Mouse (Mus musculus) liver, embryonic 13.5 days (tissue): ENCODE measurements around the gene Mphosph8. TPM values are rescaled to one million over a fixed set of nuclear protein-coding genes. Genes with fewer than 3 reads are reported as not detected.
A peak's percentile ranks its signal among the peaks of the same experiment; 100 is the strongest.

Experiments
- ATAC-seq: fragments of 200-750 bp; cut with Nextera tagmentation; 2 replicates; pipeline ENCODE4 v1.8.0; 2017; ENCODE audit warnings: low read depth, mild to moderate bottlenecking, moderate number of reproducible peaks, moderate library complexity
- DNase-seq: peaks from one replicate; pipeline ENCODE4 v3.0.0; 2022
- H3K27ac ChIP-seq: fragments of 300-500 bp; sonication (generic); 2 replicates; pipeline ENCODE4 v1.5.1; 2015; ENCODE audit warnings: moderate library complexity, mild to moderate bottlenecking, inconsistent platforms
- H3K27me3 ChIP-seq: fragments of 300-500 bp; sonication (generic); 2 replicates; pipeline ENCODE4 v1.6.1; 2015; ENCODE audit warnings: mild to moderate bottlenecking, inconsistent platforms
- H3K36me3 ChIP-seq: fragments of 300-500 bp; sonication (generic); 2 replicates; pipeline ENCODE4 v1.6.1; 2015; ENCODE audit warnings: mild to moderate bottlenecking, inconsistent platforms
- H3K4me1 ChIP-seq: fragments of 300-500 bp; sonication (generic); replicated peaks from 2 replicates; pipeline ENCODE4 v1.6.1; 2015; ENCODE audit warnings: inconsistent platforms
- H3K4me2 ChIP-seq: fragments of 300-500 bp; sonication (generic); 2 replicates; pipeline ENCODE4 v1.6.1; 2015; ENCODE audit warnings: inconsistent platforms, mild to moderate bottlenecking, moderate library complexity
- H3K4me3 ChIP-seq: fragments of 300-500 bp; sonication (generic); replicated peaks from 2 replicates; pipeline ENCODE4 v1.5.1; 2015; ENCODE audit warnings: mild to moderate bottlenecking, inconsistent platforms
- H3K9ac ChIP-seq: fragments of 300-500 bp; sonication (generic); 2 replicates; pipeline ENCODE4 v1.6.1; 2015; ENCODE audit warnings: mild to moderate bottlenecking, inconsistent platforms
- H3K9me3 ChIP-seq: fragments of 300-500 bp; sonication (generic); replicated peaks from 2 replicates; pipeline ENCODE4 v1.6.1; 2016; ENCODE audit warnings: inconsistent platforms
- WGBS: fragments of 180-500 bp; shearing (Covaris S2); methylation state at CpG from one replicate; pipeline ENCODE4 v1.1.7; 2015; ENCODE audit not compliant: insufficient replicate concordance; 5-methylcytosine and 5-hydroxymethylcytosine counted together
- polyA plus RNA-seq: library from polyadenylated mRNA; unstranded; fragments of >200 nt; fragmentation: Nextera tagmentation; extraction: Ambion mirVana; gene quantifications from 2 replicates; pipeline ENCODE4 v1.2.1, GENCODE M21; 2015

The Mphosph8 gene
- 15.4 and 16.2 TPM in 2 replicates for polyA plus RNA-seq

DNA sequence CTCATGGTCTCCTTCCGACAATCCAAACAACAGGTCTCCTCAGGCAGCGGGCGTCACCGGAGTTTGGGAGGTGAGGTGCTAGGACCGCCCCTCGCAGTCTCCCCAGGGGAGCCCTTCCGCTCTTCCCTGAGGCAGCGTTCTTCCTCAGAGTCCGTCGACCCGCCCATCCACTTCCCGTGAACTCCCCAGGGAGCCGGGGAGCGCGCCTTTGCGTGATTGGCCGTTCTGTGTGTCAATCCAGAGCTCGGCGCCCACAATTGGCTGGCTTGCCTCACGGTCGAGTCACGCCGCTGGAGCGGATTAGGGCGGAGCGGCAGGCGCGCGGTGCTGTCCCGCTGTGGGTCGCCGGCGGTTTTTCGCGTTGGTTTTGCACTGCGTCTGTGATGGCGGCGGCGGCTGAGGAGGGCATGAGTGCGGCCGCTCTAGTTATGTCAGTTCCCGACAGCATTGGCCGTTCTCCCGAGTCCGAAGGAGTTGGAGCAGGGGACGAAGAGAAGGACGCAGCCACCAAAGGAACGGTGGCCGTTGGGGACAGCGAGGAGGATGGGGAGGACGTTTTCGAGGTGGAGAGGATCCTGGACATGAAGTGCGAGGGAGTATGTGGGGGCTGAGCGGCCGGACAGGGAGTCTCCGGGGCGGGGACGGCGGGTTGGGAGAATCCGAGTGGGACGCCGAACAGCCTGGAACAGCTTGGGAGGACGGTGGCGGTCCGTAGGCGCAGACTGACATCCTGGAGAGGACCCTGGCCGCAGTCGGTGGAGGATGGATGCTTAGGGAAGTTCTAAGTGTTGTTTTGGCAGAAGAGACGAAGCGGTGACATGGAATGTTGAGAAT lies at the start of gene Mphosph8:
Mphosph8 (plus strand) TSS at position 280 of the 834 bp plus-strand sequence.
- Histone ChIP-seq H3K27me3 (no peaks in the 10 kb centered on the region), H3K4me1 (peaks cover 22% of the 10 kb centered on the region), H3K9me3 (no peaks in the 10 kb centered on the region), H3K27ac (peak within 1 kb of the TSS; percentile 92), H3K9ac (peak within 1 kb of the TSS; percentile 92), H3K4me3 (peak within 1 kb of the TSS; percentile 91), H3K4me2 (peak within 1 kb of the TSS; percentile 86), H3K36me3 (peaks cover 9% of the 10 kb centered on the region)
- DNase-seq: peak; percentile 99
- ATAC-seq: peak; percentile 99
- under 1% methylated on average over 70 of the region's 70 CpGs for WGBS

DNA sequence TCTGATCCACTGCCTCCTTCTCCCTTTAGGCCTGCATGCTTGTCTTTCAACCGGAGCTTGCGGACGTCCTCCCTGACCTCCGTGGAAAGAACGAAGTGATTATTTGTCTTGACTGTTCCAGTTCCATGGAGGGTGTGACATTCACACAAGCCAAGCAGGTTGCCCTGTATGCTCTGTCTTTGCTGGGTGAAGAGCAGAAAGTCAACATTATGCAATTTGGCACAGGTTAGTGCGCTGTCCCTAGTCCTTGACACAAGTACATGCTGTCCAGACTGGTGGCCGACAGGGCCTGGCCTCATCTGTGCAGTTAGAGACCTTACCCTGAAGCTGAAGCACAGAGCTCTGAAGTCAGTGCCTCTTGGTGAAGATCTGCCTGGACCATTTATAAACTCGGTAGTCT lies 47.6 kb upstream of the Mphosph8 start:
- Histone ChIP-seq H3K4me1 (no peaks in the 10 kb centered on the region), H3K27ac (no peak overlapping the region), H3K4me3 (no peak overlapping the region), H3K4me2 (no peak overlapping the region), H3K27me3 (no peaks in the 10 kb centered on the region), H3K36me3 (peaks cover 8% of the 10 kb centered on the region; the same call in 1 of the 2 replicates), H3K9me3 (no peaks in the 10 kb centered on the region), H3K9ac (no peak overlapping the region)
- 73% methylated on average over 8 of the region's 8 CpGs for WGBS
- no peak for DNase-seq
- peak; percentile 73 for ATAC-seq

DNA sequence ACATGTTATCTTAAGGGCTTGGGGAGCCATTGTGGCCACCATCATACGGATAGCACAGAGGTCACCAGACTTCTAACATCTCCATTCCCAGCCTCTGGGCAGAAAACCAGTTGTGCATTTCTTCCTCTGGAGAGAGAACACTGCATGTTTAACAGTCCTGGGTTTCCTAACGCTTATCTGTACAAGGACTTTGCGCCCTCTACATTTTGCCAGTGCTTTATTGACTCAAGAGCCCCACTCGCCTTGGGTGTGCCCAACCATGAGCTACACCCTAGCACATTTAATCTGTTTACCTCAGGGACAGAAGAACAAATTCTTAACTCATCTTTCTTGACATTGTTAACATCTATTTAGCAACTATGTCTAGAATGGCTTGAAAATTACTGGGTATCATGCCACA lies 41.8 kb upstream of the Mphosph8 start:
- WGBS: 71% methylated on average over 4 of the region's 4 CpGs
- no peaks in the 10 kb centered on the region for H3K27me3 ChIP-seq
- H3K4me3 ChIP-seq: no peak overlapping the region
- H3K27ac ChIP-seq: no peak overlapping the region
- no peak overlapping the region for H3K9ac ChIP-seq
- peaks cover 12% of the 10 kb centered on the region; the same call in 1 of the 2 replicates for H3K36me3 ChIP-seq
- ATAC-seq (no peak), DNase-seq (no peak)
- H3K9me3 ChIP-seq: no peaks in the 10 kb centered on the region
- no peak overlapping the region for H3K4me2 ChIP-seq
- H3K4me1 ChIP-seq: no peaks in the 10 kb centered on the region

- DNase-seq: no peak
- no peak for ATAC-seq
- Histone ChIP-seq H3K27ac (no peak overlapping the region), H3K27me3 (no peaks in the 10 kb centered on the region), H3K4me1 (no peaks in the 10 kb centered on the region), H3K4me3 (no peak overlapping the region), H3K9ac (no peak overlapping the region), H3K4me2 (no peak overlapping the region), H3K36me3 (0 out of 2 replicates have a peak, but pooled peaks cover 12% of the 10 kb centered on the region), H3K9me3 (no peaks in the 10 kb centered on the region)
- 80% methylated on average over 3 of the region's 3 CpGs for WGBS
Measured at GRCm38 (mm10) chr14:56628336-56628735, 39.7 kb upstream of the Mphosph8 start.

- no peak overlapping the region for H3K9ac ChIP-seq
- 0 out of 2 replicates have a peak, but pooled peaks cover 8% of the 10 kb centered on the region for H3K36me3 ChIP-seq
- no peaks in the 10 kb centered on the region for H3K9me3 ChIP-seq
- 64% methylated on average over 2 of the region's 2 CpGs for WGBS
- H3K4me2 ChIP-seq: no peak overlapping the region
- no peaks in the 10 kb centered on the region for H3K4me1 ChIP-seq
- no peak overlapping the region for H3K27ac ChIP-seq
- ATAC-seq: no peak
- no peak overlapping the region for H3K4me3 ChIP-seq
- no peaks in the 10 kb centered on the region for H3K27me3 ChIP-seq
- no peak for DNase-seq
Measured at GRCm38 (mm10) chr14:56631109-56631508, 36.9 kb upstream of the Mphosph8 start.

DNA sequence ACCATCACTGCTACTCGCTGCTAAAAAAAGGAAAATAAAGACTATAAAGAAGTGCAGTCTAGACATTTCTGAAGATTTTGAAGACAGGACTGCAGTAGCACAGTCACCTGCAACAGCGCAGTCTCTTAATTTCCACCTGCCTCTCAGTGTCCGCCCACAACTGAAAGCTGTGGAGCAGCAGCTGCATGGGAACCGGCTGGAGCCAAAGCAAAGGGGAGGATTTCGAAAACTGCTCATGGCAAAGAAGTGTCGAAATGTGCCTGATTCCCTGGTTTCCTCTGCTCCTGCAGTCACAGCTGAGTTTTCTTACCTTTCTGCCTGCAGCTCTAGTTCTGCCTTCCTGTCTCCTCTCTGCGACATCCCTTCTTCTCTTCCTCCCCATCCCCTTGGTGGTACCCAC lies 20.8 kb upstream of the Mphosph8 start:
- Histone ChIP-seq H3K4me3 (no peak overlapping the region), H3K27ac (no peak overlapping the region), H3K4me2 (no peak overlapping the region), H3K27me3 (no peaks in the 10 kb centered on the region), H3K4me1 (no peaks in the 10 kb centered on the region), H3K9ac (no peak overlapping the region), H3K36me3 (no peaks in the 10 kb centered on the region), H3K9me3 (no peaks in the 10 kb centered on the region)
- 67% methylated on average over 7 of the region's 7 CpGs for WGBS
- no peak for DNase-seq
- ATAC-seq: no peak

GRCm38 (mm10) chr14:56649448-56649847 lies 18.6 kb upstream of the Mphosph8 start:
- no peak for DNase-seq
- Histone ChIP-seq H3K27ac (no peak overlapping the region), H3K36me3 (peaks cover 9% of the 10 kb centered on the region), H3K27me3 (no peaks in the 10 kb centered on the region), H3K4me3 (no peak overlapping the region), H3K4me1 (no peaks in the 10 kb centered on the region), H3K9ac (no peak overlapping the region), H3K4me2 (no peak overlapping the region), H3K9me3 (no peaks in the 10 kb centered on the region)
- ATAC-seq: no peak

DNA sequence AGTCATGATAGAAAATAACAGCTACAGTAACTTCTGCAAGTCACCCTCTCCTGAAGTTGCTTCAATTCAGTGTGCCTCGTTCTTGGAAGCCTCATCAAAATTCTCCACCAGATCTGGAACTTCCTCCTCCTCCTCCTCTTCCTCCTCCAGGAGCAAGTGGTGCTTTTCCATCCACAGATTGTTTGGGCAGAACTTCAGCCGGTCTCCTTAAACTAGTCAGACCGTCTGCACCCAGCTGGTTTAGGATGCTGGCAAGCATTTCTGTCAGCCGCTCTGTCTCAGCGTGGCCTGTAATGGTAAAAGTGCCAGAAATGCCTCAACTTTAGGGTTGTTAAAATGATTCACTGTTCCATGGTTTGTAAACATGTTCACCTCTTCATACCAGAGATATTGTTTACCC lies 2.4 kb upstream of the Mphosph8 start:
- Histone ChIP-seq H3K36me3 (no peaks in the 10 kb centered on the region), H3K4me3 (no peak overlapping the region), H3K27me3 (no peaks in the 10 kb centered on the region), H3K9ac (no peak overlapping the region), H3K4me1 (peaks cover 22% of the 10 kb centered on the region), H3K27ac (no peak overlapping the region), H3K9me3 (no peaks in the 10 kb centered on the region), H3K4me2 (no peak overlapping the region)
- DNase-seq (no peak), ATAC-seq (no peak)
- WGBS: 71% methylated on average over 5 of the region's 5 CpGs

DNA sequence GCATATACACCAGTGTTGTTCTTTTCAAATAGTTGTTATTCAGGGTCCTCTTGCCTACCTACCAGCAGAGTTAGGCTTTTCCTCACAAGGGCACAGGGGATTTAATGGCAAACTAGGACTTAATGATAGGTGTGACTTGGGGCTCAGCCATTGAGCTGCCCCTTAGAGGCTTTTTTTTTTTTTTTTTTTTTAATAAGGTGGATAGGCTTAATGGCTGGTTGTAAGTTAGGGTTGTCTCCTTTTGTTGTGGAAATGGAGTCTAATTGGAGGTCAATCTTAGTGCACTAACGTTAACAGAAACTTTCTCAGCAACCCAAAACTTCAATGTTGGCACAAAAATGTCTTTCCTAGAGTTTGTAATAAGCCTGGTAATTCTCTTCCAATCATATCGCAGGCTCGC lies 1.1 kb upstream of the Mphosph8 start:
- ATAC-seq (no peak), DNase-seq (no peak)
- Histone ChIP-seq H3K4me3 (peak overlapping the region; percentile 91), H3K4me1 (peaks cover 22% of the 10 kb centered on the region), H3K9me3 (no peaks in the 10 kb centered on the region), H3K27me3 (no peaks in the 10 kb centered on the region), H3K27ac (no peak overlapping the region), H3K4me2 (peak overlapping the region; percentile 71), H3K9ac (no peak overlapping the region; the same call in 1 of the 2 replicates), H3K36me3 (0 out of 2 replicates have a peak, but pooled peaks cover 3% of the 10 kb centered on the region)
- 78% methylated on average over 3 of the region's 3 CpGs for WGBS

- 2% methylated on average over 13 of the region's 13 CpGs for WGBS
- Histone ChIP-seq H3K27ac (peak overlapping the region; percentile 92; the same call in 1 of the 2 replicates), H3K9me3 (no peaks in the 10 kb centered on the region), H3K36me3 (peaks cover 11% of the 10 kb centered on the region), H3K4me2 (peak overlapping the region; percentile 86), H3K9ac (peak overlapping the region; percentile 92), H3K4me1 (peaks cover 22% of the 10 kb centered on the region), H3K4me3 (peak overlapping the region; percentile 91), H3K27me3 (no peaks in the 10 kb centered on the region)
- ATAC-seq (no peak), DNase-seq (no peak)
Measured at GRCm38 (mm10) chr14:56669046-56669620, 1.1 kb downstream of the Mphosph8 start.

DNA sequence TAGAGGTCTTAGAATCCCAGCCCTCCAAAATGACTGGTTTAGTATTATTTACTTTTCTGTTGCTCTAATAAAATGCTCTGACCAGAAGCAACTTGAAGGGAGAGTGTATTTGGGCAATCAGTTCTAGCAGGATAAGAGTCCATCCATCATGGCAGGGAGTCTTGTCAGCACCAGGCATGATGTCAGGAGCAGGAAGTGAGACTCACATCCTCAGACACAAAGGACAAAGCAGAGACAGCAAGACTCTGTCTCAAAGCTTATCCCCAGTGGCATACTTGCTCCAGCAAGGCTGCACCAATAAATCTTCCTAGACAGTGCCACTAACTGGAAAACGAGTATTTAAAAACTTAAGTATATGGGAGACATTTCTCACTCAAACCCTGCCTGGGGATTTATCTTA lies 17.4 kb downstream of the Mphosph8 start:
- H3K4me1 ChIP-seq: no peaks in the 10 kb centered on the region
- WGBS: 60% methylated on average over 1 of the region's 1 CpGs
- no peaks in the 10 kb centered on the region for H3K27me3 ChIP-seq
- H3K27ac ChIP-seq: no peak overlapping the region
- no peak overlapping the region for H3K4me3 ChIP-seq
- peaks cover 73% of the 10 kb centered on the region for H3K36me3 ChIP-seq
- H3K9me3 ChIP-seq: no peaks in the 10 kb centered on the region
- H3K4me2 ChIP-seq: no peak overlapping the region
- DNase-seq (no peak), ATAC-seq (no peak)
- H3K9ac ChIP-seq: no peak overlapping the region
